Mouse (Mus musculus) left cerebral cortex, postnatal 4 days (tissue): ENCODE data around the gene Pex5. TPM values are rescaled to one million over a fixed set of nuclear protein-coding genes. Genes with fewer than 3 reads are reported as not detected.
"Not testable (repeated sequence)": the region's sequence is repeated elsewhere in the genome, so short reads cannot be mapped to it uniquely, and the experiment has no call there.

Experiments
- DNase-seq: peaks from one replicate; pipeline ENCODE4 v3.0.0-alpha.2; 2022
- intact Hi-C: fragments of 180-260 bp; cut with DNase I; formaldehyde crosslinking; loops from one replicate; pipeline ENCODE4 v1.15.1; 2025
- total RNA-seq, 2 experiments: library from RNA; stranded (reverse); gene quantifications; 2 replicates each; pipeline ENCODE4 v1.2.3; 2021

Gene Pex5
- total RNA-seq, 2 experiments from 2014 or later, result 80.4 to 82.4 TPM

DNA sequence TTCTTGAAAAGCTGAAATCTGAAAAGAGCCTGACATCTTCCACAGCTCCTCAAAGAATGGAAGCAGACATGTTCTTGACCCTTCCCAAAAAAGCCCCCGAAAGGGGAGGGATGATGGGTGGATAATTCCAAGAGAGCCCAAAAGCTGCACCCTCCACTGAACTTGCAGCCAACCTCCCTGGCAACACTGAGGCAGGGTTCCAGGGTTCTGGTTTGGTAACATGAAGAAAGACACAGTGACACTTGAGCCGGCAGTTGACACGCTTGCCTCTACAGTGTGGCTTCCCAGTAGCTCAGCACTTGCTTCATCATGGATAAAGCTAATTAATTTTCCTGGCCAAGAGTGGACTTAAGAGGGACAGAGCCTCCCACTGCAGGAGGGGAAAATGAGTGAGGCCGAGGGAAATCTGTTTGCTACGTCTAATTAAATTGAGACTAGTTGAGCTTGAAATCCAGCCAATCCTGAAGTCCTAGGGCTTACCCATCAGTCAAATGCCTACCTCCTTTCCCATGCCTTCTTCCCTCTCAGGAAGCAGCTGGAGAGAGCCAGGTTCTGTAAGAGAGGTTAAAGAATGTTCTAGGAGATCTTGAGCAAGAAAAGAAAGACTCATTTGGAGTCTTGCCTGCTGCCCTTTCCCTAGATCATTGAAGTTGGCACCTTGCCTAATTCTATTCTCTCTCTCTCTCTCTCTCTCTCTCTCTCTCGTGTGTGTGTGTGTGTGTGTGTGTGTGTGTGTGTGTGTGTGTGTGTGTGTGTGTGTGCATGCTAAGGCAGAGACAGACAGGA is 13.1 kb upstream of the Pex5 start:
- no peak for DNase-seq
- intact Hi-C loops, result no loop called here

DNA sequence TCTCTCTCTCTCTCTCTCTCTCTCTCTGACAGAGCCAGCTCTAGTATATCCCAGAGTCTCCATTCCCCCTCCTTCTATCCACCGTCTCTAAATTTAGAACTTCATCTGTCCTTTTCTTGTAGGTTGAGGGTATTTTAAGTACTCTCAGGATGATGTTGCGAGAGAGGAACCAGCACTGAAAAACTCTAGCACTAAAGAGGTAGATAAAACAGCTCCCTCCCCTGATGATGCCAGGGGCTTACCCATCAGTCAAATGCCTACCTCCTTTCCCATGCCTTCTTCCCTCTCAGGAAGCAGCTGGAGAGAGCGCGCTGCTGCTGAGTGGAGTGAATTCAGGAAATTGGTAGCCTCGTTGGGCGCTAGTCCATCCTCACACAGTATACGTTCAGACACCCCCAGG is 12.4 kb upstream of the Pex5 start:
- no peak for DNase-seq
- intact Hi-C loops, result no loop called here

DNA sequence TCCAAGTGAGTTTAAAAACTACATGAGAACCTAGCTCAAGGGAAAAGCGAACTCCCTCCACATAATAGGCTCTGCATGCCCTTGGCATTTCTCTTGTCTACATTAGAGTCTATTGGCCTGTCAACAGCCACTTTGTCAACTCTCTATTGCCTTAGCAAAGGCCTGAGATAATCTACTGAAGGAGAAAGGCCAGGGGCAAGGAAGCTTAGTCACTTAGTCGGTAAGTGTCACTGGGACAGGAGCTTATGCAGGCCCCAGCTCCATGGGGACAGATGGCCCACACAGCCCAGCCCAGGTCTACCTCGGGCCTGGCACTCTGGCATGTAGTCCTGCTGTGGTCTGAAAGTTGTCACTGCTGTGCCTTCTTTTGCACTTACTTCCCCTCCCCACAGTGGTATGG is 11.7 kb upstream of the Pex5 start:
- intact Hi-C loops, result no loop called here
- DNase-seq, result no peak

DNA sequence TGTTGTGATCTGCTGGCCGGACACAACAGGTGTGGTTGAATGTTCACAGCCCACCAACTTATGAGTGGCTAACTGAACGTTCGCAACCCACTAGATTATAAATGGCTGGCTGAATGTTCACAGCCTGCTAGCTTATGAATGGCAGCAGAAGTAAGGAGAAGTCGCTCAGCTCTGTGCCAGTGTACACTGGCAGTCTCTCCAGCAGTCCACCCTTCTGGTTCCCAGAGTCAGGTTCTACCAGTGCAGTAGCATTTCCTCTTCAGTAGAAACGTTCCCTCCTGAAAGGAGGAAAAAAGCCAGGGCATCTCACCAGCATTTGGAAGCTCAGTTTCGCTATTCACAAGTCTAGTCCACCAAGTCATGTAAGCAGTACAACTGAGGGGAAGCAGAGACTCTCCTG is 10.7 kb upstream of the Pex5 start:
- intact Hi-C loops, result no loop called here
- no peak for DNase-seq

DNA sequence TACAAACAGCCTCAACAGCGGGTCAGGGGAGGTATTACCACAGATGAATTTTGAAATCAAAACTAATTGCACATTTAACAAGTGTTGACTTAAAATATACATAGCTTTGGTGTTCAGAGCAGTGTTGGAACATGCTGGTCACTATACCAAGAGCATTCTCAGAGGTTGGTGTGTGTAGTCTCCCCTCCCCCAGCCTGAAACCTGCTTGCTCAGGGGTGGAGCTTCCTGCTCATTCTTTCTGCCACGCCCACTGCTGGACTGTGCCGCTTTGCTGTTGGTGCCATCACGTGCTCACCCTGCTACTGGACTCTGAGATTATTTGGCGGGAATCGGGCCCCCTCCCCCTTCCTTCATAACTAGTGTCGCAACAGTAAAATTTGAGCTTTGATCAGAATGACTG is 10.2 kb upstream of the Pex5 start:
- intact Hi-C loops, DNase-seq: not testable (repeated sequence)

DNA sequence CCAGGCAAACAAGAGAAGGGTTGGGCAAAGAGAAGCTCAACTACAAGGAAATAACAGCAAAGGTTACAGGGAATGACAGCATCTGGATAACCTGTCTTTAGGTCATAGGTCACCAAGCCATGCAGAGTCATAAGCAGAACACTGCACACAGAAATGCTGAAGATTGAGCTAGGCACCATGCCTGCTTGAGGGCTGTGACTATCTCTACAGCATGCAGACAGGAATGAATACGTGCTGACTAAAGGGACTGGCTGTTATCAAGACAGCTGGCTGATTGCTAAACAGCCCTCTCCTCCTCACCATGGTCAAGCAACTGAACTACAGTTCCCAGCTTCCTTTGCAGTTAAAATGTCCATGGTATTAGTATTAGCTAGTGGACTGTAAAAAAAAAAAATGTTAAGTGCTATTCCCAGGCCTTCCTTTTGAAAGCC is 9.2 kb upstream of the Pex5 start:
- DNase-seq, result no peak
- intact Hi-C loops, result no loop called here

DNA sequence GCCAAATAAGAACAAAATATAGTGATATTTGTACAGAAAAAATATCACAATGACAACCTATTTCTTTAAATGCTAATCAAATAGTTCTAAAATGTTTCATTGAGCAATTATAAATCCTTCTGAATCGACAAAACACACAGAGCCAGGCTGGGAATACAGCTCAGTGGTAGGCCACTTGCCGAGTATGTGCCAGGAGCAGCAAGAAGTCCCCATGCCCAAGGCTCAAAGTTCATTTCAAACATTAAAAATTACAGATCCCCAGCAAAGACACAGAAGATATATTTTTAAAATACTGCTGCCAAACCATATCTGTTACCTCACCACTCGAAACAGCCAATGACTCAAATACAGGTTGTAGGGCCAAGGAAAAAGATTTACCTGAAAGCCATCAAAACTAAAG is 3.8 kb upstream of the Pex5 start:
- intact Hi-C loops, result no loop called here
- no peak for DNase-seq

DNA sequence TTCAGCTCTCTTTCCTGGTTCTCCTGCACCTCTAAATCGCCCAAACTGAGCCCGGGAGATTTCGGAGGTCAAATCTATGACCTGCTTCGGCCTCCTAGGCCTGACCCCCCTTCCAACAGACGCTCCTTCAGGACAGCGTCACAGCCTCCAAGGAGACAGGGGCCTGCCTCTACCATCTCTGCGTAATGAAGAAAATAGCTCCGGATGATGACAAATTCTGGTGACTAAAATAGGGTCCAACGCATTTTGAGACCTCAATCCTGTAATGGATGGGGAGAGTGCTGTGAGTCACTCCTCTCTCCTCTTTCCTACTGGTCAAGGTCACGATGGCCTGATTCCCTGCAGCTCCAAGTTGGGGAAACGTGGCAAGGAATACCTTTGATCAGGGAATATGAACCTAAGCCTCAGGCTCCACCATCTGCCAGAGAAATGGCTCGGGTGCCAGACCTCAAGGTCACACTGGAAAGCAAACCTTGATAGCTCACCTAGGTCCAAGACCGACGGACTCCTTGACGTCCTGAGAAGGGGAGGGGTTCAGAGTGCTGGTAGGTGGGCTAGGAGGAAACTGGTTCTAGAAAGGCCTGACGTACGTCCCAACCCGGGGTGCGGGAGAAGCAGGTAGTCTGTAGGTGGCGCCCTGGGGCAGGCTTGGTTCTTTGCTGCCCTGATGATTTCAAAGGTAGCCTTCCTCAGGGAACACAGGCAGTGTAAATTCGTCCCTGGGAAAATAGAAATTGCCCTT is 651 bp upstream of the Pex5 start:
- intact Hi-C loops, result no loop called here

DNA sequence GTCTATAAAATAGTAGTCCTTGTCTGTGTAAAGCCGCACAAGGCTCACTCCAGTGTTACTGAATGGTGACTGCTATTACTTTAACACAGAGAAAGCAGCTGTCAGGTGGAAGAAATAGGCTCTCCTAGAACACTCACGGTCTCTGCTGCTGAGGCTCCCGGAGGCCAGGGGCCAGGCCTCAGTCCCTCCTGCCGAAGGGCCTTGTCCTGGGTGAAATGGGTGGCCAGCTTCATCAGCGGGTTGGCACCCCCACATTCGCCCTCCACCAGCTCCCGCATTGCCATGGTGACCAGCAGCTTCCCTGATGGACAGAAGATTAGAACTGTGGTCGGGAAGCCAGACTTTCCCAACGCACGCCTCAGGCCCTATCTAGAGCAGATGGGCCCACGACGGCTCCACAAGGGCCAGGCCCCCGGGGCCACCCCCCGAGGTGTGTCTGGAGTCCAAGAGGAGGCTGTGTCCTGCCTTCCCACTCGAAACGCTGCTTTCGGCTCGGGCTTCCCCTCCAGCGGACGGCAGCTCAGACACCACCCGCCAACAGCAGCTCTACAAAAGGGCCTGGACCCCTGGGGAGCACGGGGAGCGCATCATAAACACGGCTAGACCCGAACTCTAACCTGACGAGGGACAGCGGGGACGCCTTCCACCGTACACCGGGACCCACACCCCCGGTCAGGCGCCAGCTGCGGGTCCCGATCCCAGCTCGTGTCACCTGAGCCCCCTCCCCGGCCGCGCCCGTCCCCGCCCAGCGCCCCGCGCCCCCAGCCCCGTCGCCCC is 529 bp downstream of the Pex5 start:
- DNase-seq, result peak; percentile 66
- intact Hi-C loops, result no loop called here

More for the DNA sequence above, 651 bp upstream of the Pex5 start:
- peak; percentile 78 for DNase-seq

DNA sequence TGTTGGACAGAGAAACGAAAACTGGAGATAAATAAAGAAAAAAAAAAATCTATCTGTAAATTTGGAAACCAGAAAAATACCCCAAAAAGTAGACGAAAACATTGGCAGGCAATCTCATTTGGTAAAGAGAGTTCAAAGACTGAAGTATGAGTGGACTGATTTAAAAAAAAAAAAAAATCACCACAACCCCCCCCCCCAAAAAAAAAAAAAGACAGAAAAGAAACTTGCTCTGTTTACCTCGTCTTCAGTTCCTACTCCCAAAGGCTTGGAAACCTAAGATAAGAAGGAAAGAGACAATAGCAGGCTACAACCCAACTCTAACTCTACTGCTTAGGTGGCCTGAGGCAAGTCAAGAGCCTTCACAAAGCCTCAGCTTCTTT is 1.1 kb downstream of the Pex5 start:
- no peak for DNase-seq
- intact Hi-C loops, result no loop called here

DNA sequence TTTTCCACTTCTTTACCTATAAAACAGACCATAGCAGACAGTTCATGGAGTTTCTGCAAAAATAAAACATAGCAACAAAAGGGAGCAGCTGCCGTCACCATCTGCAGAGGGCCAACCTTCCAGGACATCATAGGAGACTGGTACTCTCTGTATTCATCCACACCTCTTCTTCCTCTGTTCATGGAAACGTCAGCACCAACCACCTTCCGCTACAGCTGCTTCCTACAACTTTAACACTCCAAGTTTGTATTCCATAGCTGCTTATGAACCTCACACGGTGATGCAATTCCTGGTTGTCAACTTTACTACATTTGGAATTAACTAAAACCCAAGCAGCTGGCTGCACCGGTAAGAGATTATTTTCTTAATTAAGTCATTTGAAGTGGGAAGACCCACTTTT is 6.5 kb downstream of the Pex5 start:
- intact Hi-C loops, result no loop called here
- DNase-seq, result no peak

DNA sequence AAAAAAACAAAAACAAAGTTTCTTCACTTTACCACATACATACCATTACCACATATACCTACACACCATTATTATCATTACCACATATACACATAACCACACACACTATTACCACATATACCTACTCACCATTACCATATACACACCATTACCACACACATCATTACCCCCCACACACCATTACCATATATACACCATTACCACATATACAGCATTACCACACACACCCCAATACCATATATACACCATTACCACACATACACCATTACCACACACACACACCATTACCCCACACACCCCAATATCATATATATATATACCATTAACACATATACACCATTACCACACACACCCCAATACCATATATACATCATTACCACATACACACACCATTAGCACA is 7.7 kb downstream of the Pex5 start:
- intact Hi-C loops, result no loop called here

DNA sequence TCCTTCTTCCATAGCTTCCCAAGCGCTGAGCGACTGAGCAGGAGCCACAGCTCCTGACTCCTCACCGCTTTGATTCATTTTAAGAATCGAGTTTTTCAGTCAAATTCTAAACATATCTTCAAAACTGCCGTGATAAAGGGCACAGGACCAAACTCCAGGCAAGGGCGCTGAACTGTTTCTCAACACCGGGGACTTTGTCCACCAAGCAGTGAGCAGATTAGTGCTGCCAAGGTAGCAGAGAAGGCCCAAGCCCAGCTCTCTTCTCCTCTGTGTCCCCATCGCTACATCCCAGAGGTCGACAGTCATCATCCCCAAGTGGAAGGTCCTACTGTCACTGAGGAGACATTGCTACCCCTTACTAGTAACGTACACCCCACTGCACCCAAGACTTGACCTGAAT is 8.5 kb downstream of the Pex5 start:
- intact Hi-C loops, result no loop called here
- no peak for DNase-seq

More for the DNA sequence above, 7.7 kb downstream of the Pex5 start:
- no peak for DNase-seq

DNA sequence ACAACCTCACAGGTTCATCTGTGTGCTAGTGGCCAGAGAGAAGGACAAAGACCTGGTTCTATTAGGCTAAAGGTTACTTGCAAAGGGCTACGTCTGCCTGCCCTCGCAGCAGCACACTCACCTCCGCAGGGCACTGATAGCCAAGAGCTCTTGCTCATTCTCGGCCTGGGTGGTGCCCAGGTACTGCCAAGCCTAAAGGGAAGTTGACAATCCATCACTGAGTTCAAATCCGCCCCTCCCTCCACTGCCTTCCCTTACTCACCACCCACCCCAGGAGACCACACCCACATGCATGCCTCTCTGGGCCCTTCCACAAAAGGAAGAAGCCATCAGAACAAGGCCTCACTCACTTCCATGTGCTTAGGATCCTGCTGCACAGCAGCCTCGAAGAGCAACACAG is 15.1 kb downstream of the Pex5 start:
- DNase-seq, result no peak
- intact Hi-C loops, result no loop called here

DNA sequence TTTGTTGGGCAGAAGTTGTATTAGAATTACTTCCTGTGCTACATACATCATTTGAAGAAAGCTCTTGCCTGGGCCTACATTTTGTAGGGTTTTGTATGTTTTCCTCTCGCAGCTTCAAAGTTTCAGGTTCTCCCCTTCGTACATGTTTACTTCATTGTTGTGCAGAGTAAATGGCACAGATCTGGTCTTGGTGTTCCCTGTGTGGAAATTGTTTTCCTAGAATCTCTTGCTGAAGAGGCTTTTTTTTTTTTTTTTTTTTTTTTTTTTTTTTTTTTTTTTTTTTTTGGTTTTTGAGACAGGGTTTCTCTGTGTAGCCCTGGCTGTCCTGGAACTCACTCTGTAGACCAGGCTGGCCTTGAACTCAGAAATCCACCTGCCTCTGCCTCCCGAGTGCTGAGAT is 19.9 kb downstream of the Pex5 start:
- intact Hi-C loops, DNase-seq: not testable (repeated sequence)

DNA sequence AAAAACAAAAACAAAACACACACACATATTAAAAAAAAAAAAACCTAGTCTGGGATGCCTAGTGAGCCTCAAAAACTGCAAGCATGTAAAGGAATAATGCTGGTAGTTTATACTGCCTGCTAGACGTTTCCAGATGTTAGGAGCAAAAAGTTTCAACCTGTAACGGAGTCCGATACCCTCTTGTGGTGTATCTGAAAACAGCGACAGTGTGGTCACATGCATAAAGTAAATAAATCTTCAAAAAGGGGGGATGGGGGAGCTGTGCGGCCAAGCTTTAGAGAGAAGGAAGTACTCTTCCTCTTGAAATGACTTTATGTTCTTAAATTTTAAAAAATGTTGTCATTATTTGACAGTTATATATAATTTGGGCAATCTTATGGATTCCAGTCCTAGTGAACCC is 34.7 kb downstream of the Pex5 start:
- intact Hi-C loops, result no loop called here

DNA sequence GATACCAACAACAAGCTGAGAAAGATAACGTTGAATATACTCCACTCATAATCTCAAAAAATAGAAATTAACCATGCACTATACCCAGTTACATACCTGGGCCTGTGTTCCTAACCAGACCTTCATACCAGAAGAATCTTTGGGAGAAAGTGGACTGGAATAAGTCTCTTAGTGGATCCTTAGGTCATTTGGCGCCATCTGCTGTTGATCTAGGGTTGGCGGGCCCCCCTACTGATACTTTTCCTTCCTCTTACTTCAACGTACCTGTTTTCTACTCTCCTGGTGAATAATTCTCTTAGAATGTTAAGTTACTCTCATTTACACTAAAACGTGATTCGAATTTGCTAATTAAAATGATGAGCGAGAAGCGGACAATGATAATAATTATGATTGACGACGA is 35.5 kb downstream of the Pex5 start:
- intact Hi-C loops, result loop anchor here (5.0 to 10.0 kb wide), 2 partner anchors 117 to 1495 kb away; no protein-coding TSS in a partner anchor
- DNase-seq, result peak; percentile 52

More for the DNA sequence above, 34.7 kb downstream of the Pex5 start:
- no peak for DNase-seq

DNA sequence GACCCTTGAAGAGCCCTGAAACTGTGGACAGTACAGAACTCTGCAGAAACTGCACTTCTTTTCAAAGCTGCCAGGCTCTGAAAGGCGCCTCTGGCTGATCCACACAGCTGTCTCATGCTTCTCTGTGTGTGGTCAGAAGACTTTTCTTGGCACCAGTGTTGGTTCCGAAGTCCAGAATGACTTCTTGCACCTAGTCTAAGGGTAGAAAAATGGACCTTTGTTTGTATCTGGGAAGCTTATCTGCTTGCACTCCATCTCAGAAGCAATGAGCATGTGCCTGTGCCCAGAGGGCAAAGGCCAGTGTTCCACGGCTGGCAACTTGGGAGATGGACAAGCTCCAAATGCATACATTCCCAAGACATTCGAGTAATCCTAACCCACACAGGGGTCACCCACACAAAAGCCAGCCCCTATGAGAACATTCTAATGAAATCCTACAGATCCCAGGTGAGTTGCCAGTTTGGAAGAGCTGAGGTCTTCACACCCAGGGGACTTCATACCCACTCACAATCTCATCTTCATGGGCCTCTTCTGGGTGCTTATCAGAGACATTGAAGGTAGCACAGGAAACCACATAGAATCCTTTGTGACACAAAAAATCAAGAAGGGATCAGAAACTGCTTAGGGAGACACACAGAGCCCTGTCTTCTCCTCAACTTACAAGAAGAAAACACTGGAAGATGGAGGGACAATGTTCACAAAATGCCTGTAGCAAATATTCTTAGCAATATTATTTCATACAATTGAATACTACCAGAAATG is 37.2 kb downstream of the Pex5 start:
- no peak for DNase-seq
- intact Hi-C loops, result loop anchor here (5.0 to 10.0 kb wide), 2 partner anchors 115 to 1493 kb away; no protein-coding TSS in a partner anchor

DNA sequence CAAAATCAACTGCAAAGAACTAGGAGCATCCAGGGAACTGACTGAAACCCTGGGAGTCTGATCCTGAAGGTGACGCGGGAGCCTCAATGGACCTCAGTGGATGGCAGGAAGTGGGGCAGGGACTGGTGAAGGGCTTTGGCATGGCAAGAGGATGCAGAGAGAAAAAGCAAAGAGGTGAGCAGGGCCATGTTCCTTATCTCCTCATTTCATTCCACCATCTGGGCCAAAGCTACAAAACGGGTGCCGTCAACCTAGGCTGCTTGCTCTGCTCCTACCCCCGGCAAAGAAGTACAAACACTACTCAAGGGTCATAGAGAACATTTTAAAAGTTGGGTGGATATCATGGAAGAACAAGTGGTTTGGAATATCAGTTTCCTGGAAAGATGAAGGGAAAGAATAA is 38.6 kb downstream of the Pex5 start:
- intact Hi-C loops, result loop anchor here (5.0 to 10.0 kb wide), 2 partner anchors 114 to 1492 kb away; no protein-coding TSS in a partner anchor
- DNase-seq, result no peak

DNA sequence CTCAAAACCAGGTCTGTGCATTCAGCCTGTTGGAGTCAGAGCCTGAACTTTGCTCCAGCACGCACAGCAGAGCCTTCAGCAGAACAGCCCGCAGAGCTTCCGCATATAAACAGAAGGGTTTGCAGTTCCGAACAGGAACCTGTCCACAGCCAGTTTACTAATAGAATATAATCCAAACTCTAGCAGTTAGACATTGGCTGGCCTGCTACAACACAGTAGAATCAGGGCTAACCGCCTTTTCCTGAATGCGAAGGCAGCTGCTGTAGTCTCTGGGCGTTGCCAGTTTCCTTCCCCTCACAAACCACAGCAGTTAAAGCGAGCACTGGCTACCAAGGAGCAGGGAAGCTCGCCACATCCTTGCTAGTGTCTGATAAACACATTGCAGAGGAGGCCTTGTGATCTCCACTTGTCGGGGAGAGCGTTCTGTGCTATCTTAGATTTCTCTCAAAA is 39.4 kb downstream of the Pex5 start:
- intact Hi-C loops, result loop anchor here (5.0 to 10.0 kb wide), 2 partner anchors 113 to 1491 kb away; no protein-coding TSS in a partner anchor
- no peak for DNase-seq
